Mouse (Mus musculus) CH12.LX (cell line): ENCODE measurements around the gene Tmem255a. TPM values are rescaled to one million over a fixed set of nuclear protein-coding genes. Genes with fewer than 3 reads are reported as not detected.

Experiments
- DNase-seq: peaks from one replicate; pipeline ENCODE4 v3.0.0-alpha.2; 2013; ENCODE audit errors: extremely low read depth
- H3K27ac ChIP-seq: 2 replicates; pipeline ENCODE4 v1.5.1; 2012; ENCODE audit warnings: low read depth, mild to moderate bottlenecking, control low read depth, moderate library complexity; ENCODE audit not compliant: insufficient read depth
- H3K27me3 ChIP-seq: replicated peaks from 2 replicates; pipeline ENCODE3; 2012; ENCODE audit warnings: inconsistent platforms
- H3K36me3 ChIP-seq, 2 experiments: replicated peaks in 1 of 2; 2 replicates each; pipeline versions ENCODE3 to v1.6.1; 2012; ENCODE audit warnings: inconsistent platforms in 1 of 2, low read length in 1 of 2, mild to moderate bottlenecking in 1 of 2, mixed read lengths in 1 of 2, moderate library complexity in 1 of 2; ENCODE audit not compliant: control insufficient read depth in 1 of 2, insufficient read depth in 1 of 2
- H3K4me1 ChIP-seq, 2 experiments: 2 replicates each; pipeline ENCODE4 v1.6.1; 2012; ENCODE audit warnings: inconsistent platforms in 1 of 2, moderate library complexity in 1 of 2; ENCODE audit not compliant: insufficient read depth in 2 of 2, control insufficient read depth in 1 of 2
- H3K4me2 ChIP-seq: 2 replicates; pipeline ENCODE4 v1.6.1; 2012; ENCODE audit warnings: low read depth, mild to moderate bottlenecking, control low read depth; ENCODE audit not compliant: poor library complexity, insufficient read depth, severe bottlenecking
- H3K4me3 ChIP-seq, 3 experiments: fragments of 150-350 bp in 1 of 3; sonication (generic) in 1 of 3; replicated peaks in 1 of 3; 2 replicates each; pipeline versions ENCODE3 to v1.5.1; 2011 to 2012; ENCODE audit warnings: low read depth in 2 of 3, low read length in 2 of 3, mild to moderate bottlenecking in 2 of 3, moderate library complexity in 2 of 3, control low read depth in 1 of 3, improper control_type of control experiment in 1 of 3, inconsistent platforms in 1 of 3, mixed read lengths in 1 of 3; ENCODE audit not compliant: poor library complexity in 1 of 3
- H3K79me2 ChIP-seq: replicated peaks from 2 replicates; pipeline ENCODE4 v1.6.1; 2012; ENCODE audit warnings: mild to moderate bottlenecking, moderate library complexity; ENCODE audit not compliant: control insufficient read depth, poor library complexity, insufficient read depth, severe bottlenecking; ENCODE audit errors: extremely low read depth
- H3K9ac ChIP-seq: 2 replicates; pipeline ENCODE4 v1.6.1; 2012; ENCODE audit warnings: low read depth, mild to moderate bottlenecking, control low read depth, moderate library complexity; ENCODE audit not compliant: insufficient read depth
- H3K9me3 ChIP-seq: replicated peaks from 2 replicates; pipeline ENCODE3; 2012; ENCODE audit warnings: low read length, inconsistent platforms, mixed read lengths
- CHD1 ChIP-seq: IDR thresholded peaks from 2 replicates; pipeline ENCODE4 v1.6.1; 2012; ENCODE audit warnings: low read depth, low read length, improper control_type of control experiment, inconsistent platforms
- CHD2 ChIP-seq: IDR thresholded peaks from 2 replicates; pipeline ENCODE4 v1.6.1; 2011; ENCODE audit warnings: low read length, improper control_type of control experiment
- CTCF ChIP-seq, 2 experiments: IDR thresholded peaks in 1 of 2; conservative IDR thresholded peaks in 1 of 2; 2 replicates each; pipeline ENCODE4 v1.5.1; 2011 to 2012; ENCODE audit warnings: low read depth in 2 of 2, low read length in 2 of 2, improper control_type of control experiment in 1 of 2, inconsistent platforms in 1 of 2, mild to moderate bottlenecking in 1 of 2, moderate library complexity in 1 of 2
- ELF1 ChIP-seq: IDR thresholded peaks from 2 replicates; pipeline ENCODE4 v1.6.1; 2014; ENCODE audit warnings: low read depth, mild to moderate bottlenecking, inconsistent platforms, low read length, improper control_type of control experiment
- EP300 ChIP-seq: IDR thresholded peaks from 2 replicates; pipeline ENCODE4 v1.6.1; 2011; ENCODE audit warnings: low read length, improper control_type of control experiment
- ETS1 ChIP-seq: conservative IDR thresholded peaks from 2 replicates; pipeline ENCODE4 v1.6.1; 2012; ENCODE audit warnings: low read depth, mild to moderate bottlenecking, inconsistent platforms, low read length, improper control_type of control experiment, moderate library complexity
- IRF4 ChIP-seq: IDR thresholded peaks from 2 replicates; pipeline ENCODE4 v1.6.1; 2014; ENCODE audit warnings: low read depth, mild to moderate bottlenecking, inconsistent platforms, low read length, improper control_type of control experiment
- JUN ChIP-seq: IDR thresholded peaks from 2 replicates; pipeline ENCODE4 v1.6.1; 2011; ENCODE audit warnings: low read depth, mild to moderate bottlenecking, low read length, improper control_type of control experiment, moderate library complexity; ENCODE audit not compliant: insufficient read depth
- JUND ChIP-seq: conservative IDR thresholded peaks from 2 replicates; pipeline ENCODE4 v1.6.1; 2011; ENCODE audit warnings: low read depth, low read length, improper control_type of control experiment
- MAFK ChIP-seq: IDR thresholded peaks from 2 replicates; pipeline ENCODE4 v1.6.1; 2011; ENCODE audit warnings: low read length, improper control_type of control experiment; ENCODE audit not compliant: insufficient replicate concordance
- MEF2A ChIP-seq: IDR thresholded peaks from 2 replicates; pipeline ENCODE4 v1.6.1; 2014; ENCODE audit warnings: low read depth, mild to moderate bottlenecking, inconsistent platforms, low read length, improper control_type of control experiment, borderline replicate concordance
- MXI1 ChIP-seq: IDR thresholded peaks from 2 replicates; pipeline ENCODE4 v1.6.1; 2011; ENCODE audit warnings: mild to moderate bottlenecking, low read depth, low read length, improper control_type of control experiment
- MYC ChIP-seq: IDR thresholded peaks from 2 replicates; pipeline ENCODE4 v1.6.1; 2011; ENCODE audit warnings: low read depth, mild to moderate bottlenecking, improper control_type of control experiment, low read length
- POLR2AphosphoS2 ChIP-seq: IDR thresholded peaks from 2 replicates; pipeline ENCODE4 v1.6.1; 2011; ENCODE audit warnings: low read depth, low read length, improper control_type of control experiment
- RAD21 ChIP-seq: IDR thresholded peaks from 2 replicates; pipeline ENCODE4 v1.6.1; 2011; ENCODE audit warnings: low read depth, mild to moderate bottlenecking, low read length, improper control_type of control experiment, moderate library complexity
- RCOR1 ChIP-seq: conservative IDR thresholded peaks from 2 replicates; pipeline ENCODE4 v1.6.1; 2012; ENCODE audit warnings: low read depth, mild to moderate bottlenecking, inconsistent platforms, low read length, improper control_type of control experiment
- SMC3 ChIP-seq: IDR thresholded peaks from 2 replicates; pipeline ENCODE4 v1.6.1; 2011; ENCODE audit warnings: low read depth, low read length, improper control_type of control experiment
- TBP ChIP-seq: conservative IDR thresholded peaks from 2 replicates; pipeline ENCODE4 v1.6.1; 2011; ENCODE audit warnings: low read depth, low read length, improper control_type of control experiment
- TCF12 ChIP-seq: IDR thresholded peaks from 2 replicates; pipeline ENCODE4 v1.6.1; 2014; ENCODE audit warnings: low read depth, mild to moderate bottlenecking, inconsistent platforms, low read length, improper control_type of control experiment
- ZNF384 ChIP-seq: IDR thresholded peaks from 2 replicates; pipeline ENCODE4 v1.6.1; 2012; ENCODE audit warnings: low read depth, low read length, improper control_type of control experiment, inconsistent platforms
- dilution Hi-C: fragments of 300-500 bp; cut with MboI; formaldehyde crosslinking; loops from 2 replicates; pipeline ENCODE4 v1.14.3; 2020; ENCODE audit warnings: low sequenced_read_pairs; ENCODE audit not compliant: extremely low pct_unique_long_range_greater_than_20kb, extremely low pct_ligation_motif_present
- in situ Hi-C: fragments of 300-500 bp; cut with MboI; formaldehyde crosslinking; loops from 3 replicates; pipeline ENCODE4 v1.14.3; 2019; ENCODE audit warnings: low sequenced_read_pairs, low pct_ligation_motif_present, low pct_unique_long_range_greater_than_20kb, mixed read lengths
- polyA plus RNA-seq: library from polyadenylated mRNA; unstranded; fragments of >175 nt; gene quantifications from 2 replicates; pipeline ENCODE4 v1.2.1, GENCODE M21; 2012; ENCODE audit warnings: low read depth; ENCODE audit not compliant: insufficient read length
- total RNA-seq, 2 experiments: library from RNA; depleted of rRNA; stranded (reverse); fragments of 300-350 nt in 1 of 2; fragments of >200 nt in 1 of 2; gene quantifications; 2 replicates each; pipeline ENCODE4 v1.2.3; 2012 to 2014

Gene Tmem255a
- total and polyA plus RNA-seq, 3 experiments: 0.30 to 1.4 (median 0.68) TPM

DNA sequence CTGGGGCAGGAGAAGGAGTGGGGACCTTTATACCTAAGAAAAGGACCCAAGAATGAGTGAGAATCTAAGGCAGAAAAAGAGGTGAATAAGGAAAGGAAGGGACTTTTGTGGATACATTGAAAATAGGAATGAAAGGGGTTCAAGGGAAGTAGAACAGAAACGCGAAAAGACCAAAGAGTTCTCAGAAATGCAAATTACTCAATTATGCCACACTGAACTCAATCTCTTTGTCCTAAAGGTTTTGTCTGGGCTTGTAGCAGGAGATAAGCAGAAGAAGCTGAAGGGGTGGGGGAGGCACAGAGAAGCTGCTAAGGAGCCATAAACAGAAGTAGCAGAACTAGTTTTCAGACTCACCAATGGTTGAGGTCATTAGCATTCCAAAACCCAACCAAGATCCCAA, 66.7 kb downstream of the Tmem255a start:
- Histone ChIP-seq H3K9me3 (no peaks in the 10 kb centered on the region), H3K36me3 (no peaks in the 10 kb centered on the region), H3K4me1 (peaks cover 0 to 25% of the 10 kb centered on the region in 2 experiments; a peak in 2 of 4 replicates)
- peak; percentile 48 for DNase-seq
- no peak for TF ChIP-seq MAFK
- no peak for TF ChIP-seq CTCF (conservative IDR thresholded peaks at IDR 0.05 in 1 of 2, IDR thresholded peaks at IDR 0.05 in 1 of 2; ENCODE audit: low read depth in 2 of 2, low read length in 2 of 2)
- TF ChIP-seq CHD2: 0 out of 2 replicates have a peak, but pooled peaks have one; percentile 26
- TF ChIP-seq RAD21: no peak
- TF ChIP-seq MEF2A: peak; percentile 53; the same call in 1 of the 2 replicates
- TF ChIP-seq EP300: peak; percentile 23; the same call in 1 of the 2 replicates
- TF ChIP-seq IRF4: peak; percentile 54
- TF ChIP-seq TCF12: peak; percentile 50; the same call in 1 of the 2 replicates
- TF ChIP-seq CHD1: peak; percentile 71; the same call in 1 of the 2 replicates
- TF ChIP-seq JUND: no peak
- TF ChIP-seq JUN: no peak
- TF ChIP-seq POLR2AphosphoS2: no peak
- no peak for TF ChIP-seq MXI1
- no peak for TF ChIP-seq ZNF384
- TF ChIP-seq RCOR1: no peak
- TF ChIP-seq ETS1: no peak
- TF ChIP-seq, all 38 proteins: peak for 6
- Histone ChIP-seq H3K27ac (peak overlapping the region; percentile 89), H3K27me3 (no peaks in the 10 kb centered on the region), H3K4me3 (no peak overlapping the region), H3K4me2 (peak overlapping the region; percentile 63; the same call in 1 of the 2 replicates), H3K79me2 (peaks cover 9% of the 10 kb centered on the region), H3K9ac (0 out of 2 replicates have a peak overlapping the region, but pooled peaks have one; percentile 40)
- dilution Hi-C loops: no loop called here
- in situ Hi-C loops: loop anchor here (10.0 kb wide), 1 partner anchor 49 kb away; no protein-coding TSS in a partner anchor

DNA sequence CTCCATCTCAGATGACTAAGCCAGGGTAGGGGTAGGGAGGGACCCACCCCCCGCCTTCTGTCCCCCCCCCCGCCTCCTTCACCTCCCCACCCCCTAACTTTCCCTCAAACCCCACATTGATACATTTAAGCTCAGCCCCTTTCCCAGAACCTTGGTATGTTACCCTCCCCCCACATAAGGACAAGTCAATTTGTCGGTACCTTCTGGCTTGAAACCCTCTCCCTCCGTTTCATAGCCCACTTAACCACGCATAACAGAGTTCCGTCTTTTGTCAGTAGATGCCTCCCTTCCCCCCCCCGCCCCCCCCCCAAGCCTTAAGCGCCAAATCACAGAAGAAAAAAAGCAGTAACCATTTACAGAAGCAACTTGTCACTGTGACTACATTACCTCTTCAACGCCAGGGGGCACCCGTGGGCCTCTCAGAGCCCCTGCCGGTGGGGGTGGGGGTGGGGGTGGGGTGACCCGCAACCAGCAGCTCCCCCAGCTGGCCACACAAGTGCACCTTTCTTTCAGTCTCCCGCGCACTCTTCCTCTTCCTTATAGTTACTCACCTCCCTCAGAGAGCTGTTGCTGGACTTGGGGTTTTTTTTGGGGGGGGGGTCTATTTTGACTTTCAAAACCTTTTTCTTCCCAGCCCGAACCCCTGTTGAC, 70.5 kb downstream of the Tmem255a start:
- TF ChIP-seq ZNF384 (peak; percentile 29), SMC3 (peak; percentile 37), CHD2 (peak; percentile 82), ELF1 (peak; percentile 35; the same call in 1 of the 2 replicates), MYC (no peak), TBP (no peak), CTCF (conservative IDR thresholded peaks at IDR 0.05 in 1 of 2, IDR thresholded peaks at IDR 0.05 in 1 of 2; ENCODE audit: low read depth in 2 of 2, low read length in 2 of 2) (peak in 1 of 2 experiments; percentile 64; a peak in 2 of 4 replicates), RAD21 (peak; percentile 25)
- in situ Hi-C loops (loop anchor here (10.0 kb wide), 1 partner anchor 53 kb away; no protein-coding TSS in a partner anchor), dilution Hi-C loops (no loop called here)
- no peaks in the 10 kb centered on the region for H3K27me3 ChIP-seq
- peak overlapping the region; percentile 16 to 77 (median 51) for H3K4me3 ChIP-seq
- no peaks in the 10 kb centered on the region for H3K36me3 ChIP-seq
- peak overlapping the region; percentile 31; the same call in 1 of the 2 replicates for H3K27ac ChIP-seq
- H3K79me2 ChIP-seq: no peaks in the 10 kb centered on the region
- DNase-seq: peak; percentile 83
- peak overlapping the region; percentile 62; the same call in 1 of the 2 replicates for H3K4me2 ChIP-seq
- peaks cover 0 to 25% of the 10 kb centered on the region in 2 experiments; a peak in 2 of 4 replicates for H3K4me1 ChIP-seq
- no peaks in the 10 kb centered on the region for H3K9me3 ChIP-seq
- peak overlapping the region; percentile 36; the same call in 1 of the 2 replicates for H3K9ac ChIP-seq
